Mouse (Mus musculus) thymus, adult 2 months (tissue): ENCODE measurements around the gene Csmd2. TPM values are rescaled to one million over a fixed set of nuclear protein-coding genes. Genes with fewer than 3 reads are reported as not detected.
"Not testable (repeated sequence)": the region's sequence is repeated elsewhere in the genome, so short reads cannot be mapped to it uniquely, and the experiment has no call there.

Experiments used
- DNase-seq: peaks from one replicate; pipeline ENCODE4 v3.0.0; 2021
- H3K27ac ChIP-seq: fragments of 200-500 bp; 2 replicates; pipeline ENCODE4 v1.5.1; 2012; ENCODE audit warnings: low read length, control low read depth; ENCODE audit not compliant: control insufficient read depth, insufficient read depth
- H3K27me3 ChIP-seq: fragments of 200-500 bp; 2 replicates; pipeline ENCODE4 v1.6.1; 2012; ENCODE audit warnings: mild to moderate bottlenecking, low read length, moderate library complexity, mixed read lengths; ENCODE audit not compliant: control insufficient read depth, insufficient read depth
- H3K36me3 ChIP-seq: fragments of 200-500 bp; 2 replicates; pipeline ENCODE4 v1.6.1; 2012; ENCODE audit warnings: mild to moderate bottlenecking, low read length, moderate library complexity; ENCODE audit not compliant: control insufficient read depth, insufficient read depth
- H3K4me1 ChIP-seq: fragments of 200-500 bp; replicated peaks from 2 replicates; pipeline ENCODE4 v1.6.1; 2012; ENCODE audit warnings: low read length; ENCODE audit not compliant: control insufficient read depth, insufficient read depth
- H3K4me3 ChIP-seq: fragments of 200-500 bp; 2 replicates; pipeline ENCODE4 v1.5.1; 2012; ENCODE audit warnings: mild to moderate bottlenecking, low read length, control low read depth, moderate library complexity; ENCODE audit not compliant: control insufficient read depth, insufficient read depth
- CTCF ChIP-seq: fragments of 200-500 bp; IDR thresholded peaks from 2 replicates; pipeline ENCODE4 v1.5.1; 2012; ENCODE audit warnings: mild to moderate bottlenecking, control low read depth, low read length, moderate library complexity, borderline replicate concordance; ENCODE audit not compliant: control insufficient read depth, poor library complexity, insufficient read depth; ENCODE audit errors: extremely low read depth
- POLR2A ChIP-seq: fragments of 200-500 bp; IDR thresholded peaks from 2 replicates; pipeline ENCODE4 v1.6.1; 2012; ENCODE audit warnings: mild to moderate bottlenecking, low read length, control low read depth, moderate library complexity; ENCODE audit not compliant: control insufficient read depth, poor library complexity, insufficient read depth; ENCODE audit errors: extremely low read depth
- WGBS: fragments of 180-500 bp; shearing (Covaris S2); methylation state at CpG from one replicate; pipeline ENCODE4 v1.1.7; 2018; 5-methylcytosine and 5-hydroxymethylcytosine counted together
- polyA plus RNA-seq: library from polyadenylated mRNA; depleted of rRNA; stranded (reverse); fragments of >200 nt; gene quantifications from 2 replicates; pipeline ENCODE4 v1.2.3, GENCODE M21; 2012

Csmd2 gene
- polyA plus RNA-seq, 1 experiment = 0.50 TPM

GRCm38 (mm10) chr4:128041901-128042300, 54.2 kb downstream of the Csmd2 start:
- DNase-seq = no peak
- Histone ChIP-seq H3K4me3 (no peak overlapping the region), H3K27ac (no peak overlapping the region), H3K27me3 (no peaks in the 10 kb centered on the region), H3K4me1 (no peaks in the 10 kb centered on the region), H3K36me3 (no peaks in the 10 kb centered on the region)
- TF ChIP-seq CTCF = no peak
- 86% methylated on average over 4 of the region's 4 CpGs for WGBS

- WGBS = 41% methylated on average over 5 of the region's 5 CpGs
- DNase-seq = no peak
- TF ChIP-seq POLR2A (no peak), CTCF (no peak)
Measured at GRCm38 (mm10) chr4:128042626-128043025, 55.0 kb downstream of the Csmd2 start.

GRCm38 (mm10) chr4:128048716-128049115, 61.1 kb downstream of the Csmd2 start:
- H3K27ac ChIP-seq = no peak overlapping the region
- TF ChIP-seq CTCF = no peak
- TF ChIP-seq POLR2A = no peak
- H3K4me3 ChIP-seq = no peak overlapping the region
- H3K27me3 ChIP-seq = no peaks in the 10 kb centered on the region
- H3K4me1 ChIP-seq = no peaks in the 10 kb centered on the region
- WGBS = 87% methylated on average over 1 of the region's 1 CpGs
- no peaks in the 10 kb centered on the region for H3K36me3 ChIP-seq
- no peak for DNase-seq

More at GRCm38 (mm10) chr4:128042626-128043025, 55.0 kb downstream of the Csmd2 start:
- Histone ChIP-seq H3K27me3 (no peaks in the 10 kb centered on the region), H3K36me3 (no peaks in the 10 kb centered on the region), H3K27ac (no peak overlapping the region), H3K4me1 (no peaks in the 10 kb centered on the region), H3K4me3 (no peak overlapping the region)

GRCm38 (mm10) chr4:128052701-128053100, 65.0 kb downstream of the Csmd2 start:
- Histone ChIP-seq H3K4me3 (no peak overlapping the region), H3K36me3 (no peaks in the 10 kb centered on the region), H3K27ac (no peak overlapping the region), H3K27me3 (no peaks in the 10 kb centered on the region), H3K4me1 (no peaks in the 10 kb centered on the region)
- whole genome bisulfite sequencing = 80% methylated on average over 8 of the region's 8 CpGs
- no peak for DNase-seq
- no peak for TF ChIP-seq CTCF
- no peak for TF ChIP-seq POLR2A

- H3K27ac ChIP-seq, H3K4me3 ChIP-seq, H3K4me1 ChIP-seq, H3K36me3 ChIP-seq, H3K27me3 ChIP-seq, DNase-seq: not testable (repeated sequence)
- WGBS = 68% methylated on average over 2 of the region's 2 CpGs
Measured at GRCm38 (mm10) chr4:128061274-128061673, 73.6 kb downstream of the Csmd2 start.

- H3K4me1 ChIP-seq = no peaks in the 10 kb centered on the region
- H3K27ac ChIP-seq = no peak overlapping the region
- H3K27me3 ChIP-seq = no peaks in the 10 kb centered on the region
- TF ChIP-seq POLR2A (no peak), CTCF (no peak)
- no peak overlapping the region for H3K4me3 ChIP-seq
- WGBS = 89% methylated on average over 9 of the region's 9 CpGs
- H3K36me3 ChIP-seq = no peaks in the 10 kb centered on the region
- no peak for DNase-seq
Measured at GRCm38 (mm10) chr4:128067189-128067588, 79.5 kb downstream of the Csmd2 start.

GRCm38 (mm10) chr4:128084466-128084865, 96.8 kb downstream of the Csmd2 start:
- Histone ChIP-seq H3K4me1 (no peaks in the 10 kb centered on the region), H3K27me3 (no peaks in the 10 kb centered on the region), H3K36me3 (no peaks in the 10 kb centered on the region), H3K4me3 (no peak overlapping the region), H3K27ac (no peak overlapping the region)
- DNase-seq = no peak
- no peak for TF ChIP-seq CTCF
- no peak for TF ChIP-seq POLR2A
- 90% methylated on average over 3 of the region's 3 CpGs for WGBS
